Mouse (Mus musculus) kidney, postnatal 0 days (tissue): ENCODE data around the gene Tm9sf3. TPM values are rescaled to one million over a fixed set of nuclear protein-coding genes. Genes with fewer than 3 reads are reported as not detected.

Experiments used
- ATAC-seq: fragments of 200-750 bp; cut with Nextera tagmentation; replicated peaks from 2 replicates; pipeline ENCODE4 v1.8.0; 2017; ENCODE audit warnings: low read depth, moderate number of reproducible peaks, moderate TSS enrichment, moderate library complexity; ENCODE audit not compliant: low FRiP score
- DNase-seq: peaks from one replicate; pipeline ENCODE4 v3.0.0-alpha.2; 2016; ENCODE audit warnings: low spot score
- H3K27ac ChIP-seq: fragments of 300-500 bp; sonication (generic); 2 replicates; pipeline ENCODE4 v1.5.1; 2014; ENCODE audit warnings: mild to moderate bottlenecking
- H3K27me3 ChIP-seq: fragments of 300-500 bp; sonication (generic); 2 replicates; pipeline ENCODE4 v1.6.1; 2014; ENCODE audit warnings: low read length, mixed read lengths; ENCODE audit not compliant: insufficient read depth
- H3K36me3 ChIP-seq: fragments of 300-500 bp; sonication (generic); 2 replicates; pipeline ENCODE4 v1.6.1; 2014; ENCODE audit warnings: low read length, mixed read lengths; ENCODE audit not compliant: insufficient read depth
- H3K4me1 ChIP-seq: fragments of 300-500 bp; sonication (generic); replicated peaks from 2 replicates; pipeline ENCODE4 v1.6.1; 2014; ENCODE audit warnings: antibody characterized with exemption, low read length, mixed read lengths; ENCODE audit not compliant: insufficient read depth
- H3K4me2 ChIP-seq: fragments of 300-500 bp; sonication (generic); 2 replicates; pipeline ENCODE4 v1.6.1; 2014; ENCODE audit warnings: mild to moderate bottlenecking, low read length, moderate library complexity, mixed read lengths
- H3K4me3 ChIP-seq: fragments of 300-500 bp; sonication (generic); replicated peaks from 2 replicates; pipeline ENCODE4 v1.5.1; 2014; ENCODE audit warnings: low read depth, low read length
- H3K9ac ChIP-seq: fragments of 300-500 bp; sonication (generic); 2 replicates; pipeline ENCODE4 v1.6.1; 2014; ENCODE audit warnings: low read depth, low read length
- H3K9me3 ChIP-seq: fragments of 300-500 bp; sonication (generic); replicated peaks from 2 replicates; pipeline ENCODE4 v1.6.1; 2016; ENCODE audit warnings: low read length, inconsistent platforms, mixed read lengths
- CTCF ChIP-seq: IDR thresholded peaks from 2 replicates; pipeline ENCODE4 v1.5.1; 2016; ENCODE audit warnings: antibody characterized with exemption, low read depth, mild to moderate bottlenecking, moderate library complexity
- WGBS: fragments of 180-500 bp; shearing (Covaris S2); extraction: QIAGEN DNeasy Blood & Tissue Kit; methylation state at CpG from one replicate; pipeline ENCODE4 v1.1.7; 2014; 5-methylcytosine and 5-hydroxymethylcytosine counted together
- polyA plus RNA-seq: library from polyadenylated mRNA; unstranded; fragments of >200 nt; fragmentation: Nextera tagmentation; extraction: Ambion mirVana; gene quantifications from 2 replicates; pipeline ENCODE4 v1.2.1, GENCODE M21; 2015

Tm9sf3 gene
- polyA plus RNA-seq, 1 experiment from 2014 or later, result 138 TPM

DNA sequence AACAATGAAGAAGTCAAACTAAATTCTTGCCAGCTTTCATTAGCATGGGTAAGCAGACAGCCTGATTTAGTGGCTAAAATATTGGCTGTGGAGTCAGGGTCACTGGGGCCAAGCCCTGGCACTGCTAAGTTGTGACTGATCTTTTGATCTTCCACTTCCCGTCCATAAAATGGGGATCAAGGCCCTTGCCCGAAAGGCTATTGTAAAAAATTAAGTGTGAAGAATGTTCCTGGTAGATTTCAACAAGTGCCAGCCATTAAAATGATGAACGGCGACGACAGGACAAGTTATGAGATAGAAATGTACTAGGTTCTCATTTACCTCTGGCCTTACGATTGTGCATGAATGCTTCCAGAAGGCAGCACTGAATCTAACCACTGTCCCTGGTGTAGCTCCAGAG is 38.1 kb upstream of the Tm9sf3 start:
- Histone ChIP-seq H3K36me3 (no peaks in the 10 kb centered on the region), H3K9ac (no peak overlapping the region), H3K27me3 (no peaks in the 10 kb centered on the region), H3K9me3 (no peaks in the 10 kb centered on the region), H3K27ac (no peak overlapping the region), H3K4me3 (no peak overlapping the region), H3K4me1 (0 out of 2 replicates have a peak, but pooled peaks cover 3% of the 10 kb centered on the region), H3K4me2 (no peak overlapping the region)
- no peak for TF ChIP-seq CTCF
- 29% methylated on average over 6 of the region's 6 CpGs for WGBS
- DNase-seq (no peak), ATAC-seq (no peak)

- Histone ChIP-seq H3K9ac (no peak overlapping the region), H3K4me1 (0 out of 2 replicates have a peak, but pooled peaks cover 3% of the 10 kb centered on the region), H3K9me3 (no peaks in the 10 kb centered on the region), H3K27me3 (no peaks in the 10 kb centered on the region), H3K4me2 (no peak overlapping the region), H3K36me3 (no peaks in the 10 kb centered on the region), H3K27ac (no peak overlapping the region), H3K4me3 (no peak overlapping the region)
- no peak for DNase-seq
- ATAC-seq, result no peak
- 78% methylated on average over 8 of the region's 8 CpGs for WGBS
- no peak for TF ChIP-seq CTCF
Observed at GRCm38 (mm10) chr19:41299446-41299845, 35.6 kb upstream of the Tm9sf3 start.

DNA sequence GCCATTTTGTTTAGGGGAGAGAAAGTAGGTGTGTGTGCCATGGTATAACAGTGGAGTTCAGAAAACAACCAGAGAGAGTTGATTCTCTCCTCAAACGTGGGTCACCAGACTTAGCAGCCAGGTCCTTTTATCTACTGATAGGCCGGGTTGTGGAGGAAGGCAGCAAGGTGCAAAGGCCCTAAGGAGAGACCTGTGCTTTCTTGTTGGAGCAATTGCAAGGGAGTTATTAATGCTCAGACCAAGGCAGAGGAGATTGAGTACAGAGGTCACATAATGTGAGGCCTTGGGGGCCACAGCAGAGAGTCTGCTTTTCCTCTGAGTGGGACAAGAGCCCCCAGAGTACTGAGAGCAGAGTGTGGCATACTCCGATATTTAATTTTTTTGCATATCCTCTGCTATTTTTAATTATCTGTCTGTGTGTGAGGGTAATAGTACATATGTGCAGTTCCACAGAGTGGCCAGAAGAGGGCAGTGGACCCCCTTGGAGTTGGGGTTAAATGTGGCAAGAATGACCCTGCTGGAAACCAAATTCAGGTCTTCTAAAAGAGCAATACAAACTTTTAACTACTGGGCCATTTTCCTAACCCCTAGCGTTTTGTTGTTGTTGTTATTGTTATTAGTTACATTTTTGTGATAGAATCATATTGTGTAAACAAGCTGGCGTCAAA is 27.3 kb upstream of the Tm9sf3 start:
- H3K4me1 ChIP-seq, result no peaks in the 10 kb centered on the region
- DNase-seq (no peak), ATAC-seq (no peak)
- no peak overlapping the region for H3K4me2 ChIP-seq
- H3K9me3 ChIP-seq, result no peaks in the 10 kb centered on the region
- no peaks in the 10 kb centered on the region for H3K27me3 ChIP-seq
- WGBS, result 65% methylated on average over 5 of the region's 5 CpGs
- no peak overlapping the region for H3K9ac ChIP-seq
- no peak overlapping the region for H3K27ac ChIP-seq
- no peaks in the 10 kb centered on the region for H3K36me3 ChIP-seq
- H3K4me3 ChIP-seq, result no peak overlapping the region
- peak; percentile 76 for TF ChIP-seq CTCF

DNA sequence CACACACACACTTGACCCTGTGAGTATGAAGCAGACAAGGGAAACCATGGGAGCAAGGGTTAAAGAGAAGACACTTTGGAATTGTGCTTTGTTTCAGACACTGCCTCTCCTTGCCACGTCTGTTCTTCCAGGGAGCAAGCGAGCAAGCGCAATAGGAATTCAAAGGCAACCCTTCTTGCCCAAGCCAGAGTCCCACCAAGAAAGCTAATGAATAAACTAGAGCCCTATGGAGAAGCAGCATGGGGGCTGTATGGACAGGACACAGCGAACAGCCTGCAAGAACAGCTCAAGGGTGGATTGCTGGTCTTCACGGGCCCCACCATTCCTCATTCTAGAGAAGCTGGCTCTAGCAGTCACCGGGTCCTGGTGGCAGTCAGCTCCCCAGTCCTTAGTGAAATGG is 24.8 kb upstream of the Tm9sf3 start:
- Histone ChIP-seq H3K36me3 (no peaks in the 10 kb centered on the region), H3K27ac (no peak overlapping the region), H3K4me1 (no peaks in the 10 kb centered on the region), H3K9me3 (no peaks in the 10 kb centered on the region), H3K27me3 (no peaks in the 10 kb centered on the region), H3K4me3 (no peak overlapping the region), H3K4me2 (peak overlapping the region; percentile 11; the same call in 1 of the 2 replicates), H3K9ac (no peak overlapping the region)
- DNase-seq, result no peak
- no peak for ATAC-seq
- no peak for TF ChIP-seq CTCF
- 41% methylated on average over 6 of the region's 6 CpGs for WGBS

GRCm38 (mm10) chr19:41287224-41287623 is 23.4 kb upstream of the Tm9sf3 start:
- Histone ChIP-seq H3K4me2 (no peak overlapping the region), H3K9ac (no peak overlapping the region), H3K9me3 (no peaks in the 10 kb centered on the region), H3K27me3 (no peaks in the 10 kb centered on the region), H3K4me3 (no peak overlapping the region), H3K4me1 (no peaks in the 10 kb centered on the region), H3K27ac (no peak overlapping the region), H3K36me3 (no peaks in the 10 kb centered on the region)
- TF ChIP-seq CTCF, result no peak
- no peak for DNase-seq
- 89% methylated on average over 7 of the region's 7 CpGs for WGBS
- no peak for ATAC-seq

DNA sequence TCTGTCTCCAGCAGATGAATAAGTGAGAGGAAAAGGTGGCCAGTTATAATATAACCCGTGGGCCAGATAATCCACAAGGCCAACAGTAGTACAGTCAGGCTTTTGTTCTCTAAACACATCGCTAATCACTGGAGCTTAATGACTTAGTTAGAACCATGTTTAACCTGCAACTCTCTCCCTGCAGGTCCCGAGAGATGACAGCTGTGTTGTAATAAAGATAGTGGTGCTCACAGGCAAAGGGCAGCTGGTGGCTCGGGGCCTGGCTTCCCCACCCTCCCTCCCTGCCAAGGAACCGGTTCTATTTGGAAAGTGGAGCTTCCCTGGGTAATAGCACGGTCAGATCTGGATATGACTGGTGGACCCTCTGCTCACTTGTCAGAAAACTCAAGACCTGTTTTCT is 20.7 kb upstream of the Tm9sf3 start:
- Histone ChIP-seq H3K9ac (no peak overlapping the region), H3K27ac (no peak overlapping the region), H3K4me2 (no peak overlapping the region), H3K4me1 (no peaks in the 10 kb centered on the region), H3K36me3 (no peaks in the 10 kb centered on the region), H3K9me3 (no peaks in the 10 kb centered on the region), H3K4me3 (no peak overlapping the region), H3K27me3 (no peaks in the 10 kb centered on the region)
- DNase-seq (no peak), ATAC-seq (no peak)
- WGBS, result 40% methylated on average over 6 of the region's 6 CpGs
- TF ChIP-seq CTCF, result no peak

DNA sequence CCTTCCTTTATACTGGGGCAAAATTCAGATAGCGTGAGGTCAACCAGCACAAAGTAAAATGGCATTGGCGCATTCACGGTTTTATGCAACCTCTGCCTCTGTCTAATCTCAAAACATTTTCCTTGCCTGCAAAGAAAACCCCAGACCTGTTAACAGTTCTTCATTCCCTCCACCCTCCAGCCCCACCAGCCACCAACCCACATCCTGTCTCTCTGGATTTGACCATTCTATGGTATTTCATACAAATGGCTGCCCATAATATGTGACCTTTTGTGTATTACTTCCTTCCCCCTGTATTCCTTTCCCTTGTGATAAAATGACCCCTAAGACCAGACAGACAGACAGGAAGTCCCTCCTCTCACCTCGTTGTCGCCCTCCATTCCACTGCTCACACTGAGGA is 18.9 kb upstream of the Tm9sf3 start:
- Histone ChIP-seq H3K4me3 (no peak overlapping the region), H3K36me3 (no peaks in the 10 kb centered on the region), H3K9me3 (no peaks in the 10 kb centered on the region), H3K9ac (no peak overlapping the region), H3K4me2 (no peak overlapping the region), H3K4me1 (no peaks in the 10 kb centered on the region), H3K27me3 (no peaks in the 10 kb centered on the region), H3K27ac (no peak overlapping the region)
- TF ChIP-seq CTCF, result no peak
- no peak for DNase-seq
- no peak for ATAC-seq
- 61% methylated on average over 5 of the region's 5 CpGs for WGBS
